Mouse (Mus musculus): ENCODE measurements around the gene Tnfrsf8. TPM values are rescaled to one million over a fixed set of nuclear protein-coding genes. Genes with fewer than 3 reads are reported as not detected.

Tnfrsf8 gene
- polyA plus RNA-seq, 1 experiment from 2014 or later, result 0.08 TPM

DNA sequence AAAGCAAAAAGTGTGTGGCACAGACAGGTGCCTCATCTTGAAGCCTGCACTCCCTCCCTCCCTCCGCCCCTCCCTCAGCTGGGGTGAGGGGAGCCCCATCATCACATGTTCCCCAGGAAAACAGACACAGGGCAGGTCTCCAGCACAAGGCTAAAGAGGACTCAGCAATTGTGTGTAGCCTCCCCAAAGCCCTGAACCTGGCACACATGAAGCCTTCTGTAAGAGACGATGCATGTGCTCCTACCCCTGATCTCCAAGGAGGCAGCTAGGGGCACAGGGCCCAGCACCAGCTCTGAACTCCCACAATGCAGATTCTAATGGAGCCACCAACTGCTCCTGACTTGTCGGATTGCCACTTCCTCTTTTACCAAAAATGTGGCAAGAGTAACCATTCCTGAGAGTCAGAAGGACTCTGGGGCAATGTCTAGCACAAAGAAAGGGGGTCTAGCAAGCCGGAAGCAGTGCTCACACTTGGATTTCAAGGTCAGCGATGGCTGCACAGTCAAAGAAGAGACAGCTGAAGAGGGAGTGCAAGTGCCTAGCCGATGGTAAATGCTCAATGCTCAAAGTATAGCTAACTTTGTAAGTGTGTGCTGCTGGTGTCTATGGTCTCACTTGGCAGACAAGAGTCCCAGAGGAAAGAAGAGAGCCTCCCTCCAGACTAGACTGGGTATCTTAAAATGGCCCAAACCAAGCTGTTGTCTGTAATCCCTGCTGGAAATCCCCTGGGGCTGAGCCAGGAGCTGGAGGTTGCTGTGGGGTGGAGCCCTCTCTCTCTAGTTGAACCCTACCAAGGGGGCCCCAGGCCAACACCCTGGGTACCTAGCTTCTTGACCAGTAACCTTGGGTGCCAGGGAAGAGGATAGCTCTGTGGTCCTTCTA is 38.4 kb downstream of the Tnfrsf8 start:
- Histone ChIP-seq H3K9me3 (no peaks in the 10 kb centered on the region), H3K4me1 (replicated peaks) (no peaks in the 10 kb centered on the region), H3K4me3 (no peak overlapping the region), H3K36me3 (no peaks in the 10 kb centered on the region), H3K27ac (no peak overlapping the region), H3K27me3 (ENCODE audit: insufficient read depth, poor library complexity, severe bottlenecking) (no peaks in the 10 kb centered on the region)
- no peak for DNase-seq (ENCODE audit: low spot score)
- 85% methylated on average over 6 of the region's 6 CpGs for WGBS

DNA sequence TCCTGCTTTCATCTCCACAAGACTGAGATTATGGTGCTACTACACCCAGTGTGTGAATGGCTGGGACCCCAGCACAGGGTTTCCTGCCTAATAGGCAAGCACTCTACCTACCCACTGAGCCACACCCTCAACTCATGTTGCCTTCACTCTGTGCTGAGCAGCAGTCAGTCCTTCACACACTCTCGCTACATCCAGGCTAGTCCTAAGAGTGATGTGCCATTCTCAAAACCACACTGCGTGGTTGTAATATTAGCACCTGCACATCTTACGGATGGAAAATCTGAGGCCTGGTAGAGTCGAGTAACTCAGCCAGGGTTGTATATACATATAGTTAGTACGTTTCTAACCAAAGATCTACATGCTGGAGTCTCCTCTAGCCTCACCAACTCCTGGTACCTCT is 40.1 kb downstream of the Tnfrsf8 start:
- no peak overlapping the region for H3K4me3 ChIP-seq
- H3K36me3 ChIP-seq, result no peaks in the 10 kb centered on the region
- H3K27ac ChIP-seq, result no peak overlapping the region
- H3K9me3 ChIP-seq, result no peaks in the 10 kb centered on the region
- H3K4me1 ChIP-seq (replicated peaks), result no peaks in the 10 kb centered on the region
- H3K27me3 ChIP-seq (ENCODE audit: insufficient read depth, poor library complexity, severe bottlenecking), result no peaks in the 10 kb centered on the region
- WGBS, result 92% methylated on average over 5 of the region's 5 CpGs
- DNase-seq (ENCODE audit: low spot score), result no peak

DNA sequence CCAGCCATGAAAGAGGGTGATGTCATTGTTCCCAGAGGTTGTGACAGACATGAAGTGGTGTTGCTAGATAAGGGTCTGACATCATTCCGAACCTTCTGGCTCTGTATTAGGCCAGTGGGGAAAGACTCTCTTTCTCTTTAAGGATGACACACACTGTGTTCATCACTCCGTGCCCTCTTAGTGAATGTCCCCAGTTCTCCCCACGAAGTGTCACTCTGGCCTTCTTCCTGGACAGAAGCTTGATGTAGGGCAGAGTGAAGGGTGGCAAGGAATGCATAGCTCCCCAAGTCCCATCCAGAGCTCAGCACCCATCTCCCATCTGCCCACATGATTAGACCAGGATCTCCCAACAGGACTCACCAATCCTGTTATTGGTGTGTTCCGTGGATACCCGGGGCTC is 41.0 kb downstream of the Tnfrsf8 start:
- DNase-seq (ENCODE audit: low spot score), result no peak
- WGBS, result 92% methylated on average over 5 of the region's 5 CpGs
- Histone ChIP-seq H3K9me3 (no peaks in the 10 kb centered on the region), H3K4me3 (no peak overlapping the region), H3K27ac (no peak overlapping the region), H3K36me3 (no peaks in the 10 kb centered on the region), H3K4me1 (replicated peaks) (no peaks in the 10 kb centered on the region), H3K27me3 (ENCODE audit: insufficient read depth, poor library complexity, severe bottlenecking) (no peaks in the 10 kb centered on the region)

DNA sequence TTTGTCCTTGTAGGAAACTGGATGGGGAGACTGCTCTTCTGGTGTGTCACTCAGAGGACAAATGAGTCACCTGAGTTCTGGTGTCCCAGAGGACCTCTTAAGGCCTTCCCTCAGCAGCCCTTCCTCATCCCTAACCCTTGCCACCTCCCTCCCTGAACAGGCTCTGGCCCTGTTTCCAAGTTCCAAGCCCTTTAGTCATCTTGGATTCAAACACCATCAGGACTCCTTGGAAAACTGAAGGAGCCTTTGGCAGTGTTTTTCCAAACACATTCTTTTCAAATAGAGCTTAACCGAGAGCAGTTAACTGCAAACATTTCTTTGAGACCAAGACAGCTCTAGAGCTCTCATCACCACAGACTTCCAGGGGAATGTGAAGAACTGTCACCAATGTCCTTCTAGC is 42.2 kb downstream of the Tnfrsf8 start:
- Histone ChIP-seq H3K4me3 (no peak overlapping the region), H3K27me3 (ENCODE audit: insufficient read depth, poor library complexity, severe bottlenecking) (no peaks in the 10 kb centered on the region), H3K4me1 (replicated peaks) (no peaks in the 10 kb centered on the region), H3K9me3 (no peaks in the 10 kb centered on the region), H3K36me3 (no peaks in the 10 kb centered on the region), H3K27ac (no peak overlapping the region)
- 76% methylated on average over 1 of the region's 1 CpGs for WGBS
- no peak for DNase-seq (ENCODE audit: low spot score)

DNA sequence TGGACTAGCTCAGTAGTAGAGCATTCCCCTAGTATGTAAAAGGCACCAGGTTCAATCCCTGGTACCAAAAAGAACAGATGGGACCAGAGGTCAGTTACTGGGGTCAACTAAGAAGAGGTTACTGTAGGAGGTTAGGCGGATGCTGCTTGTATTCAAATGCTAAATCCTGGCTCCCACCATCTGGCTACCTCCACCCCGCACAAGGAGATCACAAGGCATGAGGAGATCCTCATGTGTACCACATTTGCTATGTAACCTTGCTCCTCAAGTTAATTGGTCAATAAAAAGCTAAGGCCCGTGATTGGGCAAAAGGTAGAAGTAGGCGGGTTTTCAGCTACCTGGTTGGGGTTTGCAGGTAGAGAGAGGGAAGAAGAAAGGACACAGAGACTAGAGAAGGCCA is 43.3 kb downstream of the Tnfrsf8 start:
- Histone ChIP-seq H3K27me3 (ENCODE audit: insufficient read depth, poor library complexity, severe bottlenecking) (no peaks in the 10 kb centered on the region), H3K9me3 (no peaks in the 10 kb centered on the region), H3K4me1 (replicated peaks) (0 out of 2 replicates have a peak, but pooled peaks cover 5% of the 10 kb centered on the region), H3K27ac (no peak overlapping the region), H3K36me3 (no peaks in the 10 kb centered on the region), H3K4me3 (no peak overlapping the region)
- WGBS, result 76% methylated on average over 4 of the region's 4 CpGs
- no peak for DNase-seq (ENCODE audit: low spot score)

DNA sequence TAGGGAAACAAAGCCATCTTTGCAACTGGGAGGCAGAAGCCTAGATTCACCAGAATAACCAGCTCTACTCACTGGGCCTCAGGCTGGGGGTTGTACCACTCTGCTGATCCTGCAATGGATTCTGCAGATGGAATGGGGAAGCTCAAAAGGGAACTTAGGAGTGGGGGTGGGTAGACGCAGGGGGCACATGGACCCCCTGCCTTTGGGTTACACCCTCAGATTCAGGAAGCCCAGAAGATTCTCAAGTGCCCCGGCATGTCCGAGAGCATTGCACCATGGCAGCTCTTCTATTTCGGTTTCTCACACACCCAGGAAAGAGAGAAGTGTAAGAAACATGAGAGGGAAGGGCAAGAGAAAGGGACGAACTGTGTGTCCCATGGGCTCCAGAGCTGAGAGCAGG is 44.8 kb downstream of the Tnfrsf8 start:
- no peaks in the 10 kb centered on the region for H3K9me3 ChIP-seq
- no peak overlapping the region for H3K4me3 ChIP-seq
- 86% methylated on average over 5 of the region's 5 CpGs for WGBS
- no peak for DNase-seq (ENCODE audit: low spot score)
- no peak overlapping the region for H3K27ac ChIP-seq
- H3K36me3 ChIP-seq, result no peaks in the 10 kb centered on the region
- 0 out of 2 replicates have a peak, but pooled peaks cover 5% of the 10 kb centered on the region for H3K4me1 ChIP-seq (replicated peaks)
- H3K27me3 ChIP-seq (ENCODE audit: insufficient read depth, poor library complexity, severe bottlenecking), result no peaks in the 10 kb centered on the region

DNA sequence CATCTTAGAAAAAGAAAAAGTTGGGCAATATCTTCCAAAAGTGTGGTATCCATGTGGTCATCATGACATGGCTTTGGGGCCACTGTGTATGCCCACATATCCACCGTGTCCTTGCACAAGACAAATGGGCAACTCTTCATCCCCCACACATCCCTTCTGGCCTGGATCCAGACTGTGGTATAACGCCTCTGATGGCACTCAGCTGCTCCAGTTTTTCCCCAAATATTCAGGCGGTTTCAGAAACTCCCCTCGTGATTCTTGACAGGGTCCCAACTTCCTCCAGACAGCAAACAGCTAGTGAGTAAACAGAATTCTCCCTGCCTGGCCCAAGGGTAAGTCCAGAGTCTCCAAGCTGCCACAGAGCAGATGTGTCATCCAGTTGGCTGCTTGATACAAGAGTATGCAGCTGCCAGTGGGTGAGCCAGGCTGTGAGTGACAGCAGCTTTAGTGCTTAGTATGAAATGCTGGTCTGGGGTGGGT is 47.3 kb downstream of the Tnfrsf8 start:
- H3K36me3 ChIP-seq, result no peaks in the 10 kb centered on the region
- no peaks in the 10 kb centered on the region for H3K9me3 ChIP-seq
- no peak overlapping the region for H3K27ac ChIP-seq
- H3K4me3 ChIP-seq, result no peak overlapping the region
- no peaks in the 10 kb centered on the region for H3K27me3 ChIP-seq (ENCODE audit: insufficient read depth, poor library complexity, severe bottlenecking)
- no peak for DNase-seq (ENCODE audit: low spot score)
- H3K4me1 ChIP-seq (replicated peaks), result 0 out of 2 replicates have a peak, but pooled peaks cover 5% of the 10 kb centered on the region
- WGBS, result 90% methylated on average over 4 of the region's 4 CpGs

DNA sequence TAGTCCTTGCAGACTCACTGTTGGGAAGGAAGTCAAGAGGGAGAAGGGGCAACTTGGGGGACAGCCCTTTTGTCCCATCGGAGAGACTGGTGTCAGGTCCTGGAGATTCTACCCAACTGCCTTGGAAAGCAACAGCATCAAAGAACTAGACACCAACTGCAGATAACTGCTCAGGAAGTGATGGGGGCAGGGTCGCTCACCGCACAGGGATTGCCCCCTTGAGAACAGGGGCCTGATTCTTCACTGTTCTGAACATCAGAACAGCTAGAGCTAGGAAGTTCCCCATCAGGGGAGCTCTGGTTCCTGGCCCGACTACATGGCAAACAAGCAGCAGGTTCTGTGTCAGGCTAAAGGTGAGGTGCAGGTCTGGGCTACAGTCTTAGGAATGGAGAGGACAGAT is 48.5 kb downstream of the Tnfrsf8 start:
- 0 out of 2 replicates have a peak, but pooled peaks cover 5% of the 10 kb centered on the region for H3K4me1 ChIP-seq (replicated peaks)
- WGBS, result 83% methylated on average over 4 of the region's 4 CpGs
- H3K27me3 ChIP-seq (ENCODE audit: insufficient read depth, poor library complexity, severe bottlenecking), result no peaks in the 10 kb centered on the region
- no peaks in the 10 kb centered on the region for H3K36me3 ChIP-seq
- no peak overlapping the region for H3K4me3 ChIP-seq
- no peaks in the 10 kb centered on the region for H3K9me3 ChIP-seq
- DNase-seq (ENCODE audit: low spot score), result no peak
- no peak overlapping the region for H3K27ac ChIP-seq

DNA sequence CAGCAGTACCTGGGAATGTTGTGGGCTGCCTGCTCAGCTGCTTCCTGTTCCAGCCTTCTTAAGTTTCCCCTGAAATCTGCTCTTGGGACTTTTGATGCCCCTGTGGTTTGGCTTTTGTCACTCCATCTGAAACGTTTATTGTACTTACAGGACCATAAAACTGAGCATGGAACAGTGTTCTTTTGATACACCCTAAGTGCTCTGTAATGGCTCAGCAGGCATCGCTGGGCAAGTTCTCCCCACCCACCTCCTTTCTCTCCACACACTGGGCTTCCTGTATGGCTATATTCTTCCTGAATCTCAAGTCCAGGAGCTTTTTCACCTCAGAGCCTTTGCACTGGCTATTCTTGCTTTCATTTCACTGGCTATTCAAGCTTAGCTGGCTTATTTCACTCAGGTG is 50.2 kb downstream of the Tnfrsf8 start:
- Histone ChIP-seq H3K4me1 (replicated peaks) (0 out of 2 replicates have a peak, but pooled peaks cover 5% of the 10 kb centered on the region), H3K36me3 (no peaks in the 10 kb centered on the region), H3K4me3 (no peak overlapping the region), H3K27ac (no peak overlapping the region), H3K27me3 (ENCODE audit: insufficient read depth, poor library complexity, severe bottlenecking) (no peaks in the 10 kb centered on the region), H3K9me3 (no peaks in the 10 kb centered on the region)
- no peak for DNase-seq (ENCODE audit: low spot score)
- 53% methylated on average over 2 of the region's 2 CpGs for WGBS

DNA sequence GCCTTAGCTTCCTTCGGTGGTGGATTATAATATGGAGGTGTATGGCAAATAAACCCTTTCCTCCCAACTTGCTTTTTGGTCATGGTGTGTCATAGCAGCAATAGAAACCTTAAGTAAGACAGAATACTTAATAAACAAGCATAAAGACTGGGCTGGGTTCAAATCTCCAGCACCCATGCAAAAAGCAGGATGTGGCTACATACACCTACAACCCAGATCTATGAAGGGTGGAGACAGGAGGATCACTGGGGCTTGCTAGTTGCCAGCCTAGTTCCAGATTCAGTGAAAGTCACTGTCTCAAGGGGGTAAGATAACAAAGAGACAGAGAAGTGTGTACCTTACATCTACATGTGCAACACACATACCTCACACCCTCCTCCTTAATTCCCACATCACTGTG is 51.4 kb downstream of the Tnfrsf8 start:
- Histone ChIP-seq H3K27me3 (ENCODE audit: insufficient read depth, poor library complexity, severe bottlenecking) (no peaks in the 10 kb centered on the region), H3K27ac (no peak overlapping the region), H3K4me1 (replicated peaks) (0 out of 2 replicates have a peak, but pooled peaks cover 5% of the 10 kb centered on the region), H3K36me3 (no peaks in the 10 kb centered on the region), H3K9me3 (no peaks in the 10 kb centered on the region), H3K4me3 (no peak overlapping the region)
- 92% methylated on average over 1 of the region's 1 CpGs for WGBS
- DNase-seq (ENCODE audit: low spot score), result no peak

DNA sequence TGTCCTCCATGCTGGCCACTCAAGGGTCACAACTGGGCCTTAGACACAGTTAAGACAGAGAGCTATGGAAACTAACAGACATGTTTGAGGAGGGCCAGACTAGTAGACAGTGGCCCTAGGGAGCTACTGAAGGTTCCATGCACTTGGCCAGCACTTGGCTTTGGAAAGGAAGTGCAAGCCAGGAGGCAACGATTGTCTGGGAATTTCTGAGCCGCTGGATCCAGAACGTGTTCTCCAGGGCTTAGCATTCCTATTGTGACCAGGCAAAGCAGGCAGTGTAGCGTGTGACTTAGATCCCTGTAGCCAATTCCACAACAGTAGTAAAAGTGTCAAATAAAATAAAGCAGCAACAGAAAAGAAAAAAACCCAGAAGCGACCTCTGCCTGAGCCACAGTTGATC is 54.2 kb downstream of the Tnfrsf8 start:
- Histone ChIP-seq H3K27ac (no peak overlapping the region), H3K27me3 (ENCODE audit: insufficient read depth, poor library complexity, severe bottlenecking) (no peaks in the 10 kb centered on the region), H3K9me3 (no peaks in the 10 kb centered on the region), H3K4me3 (no peak overlapping the region), H3K36me3 (no peaks in the 10 kb centered on the region), H3K4me1 (replicated peaks) (no peaks in the 10 kb centered on the region)
- DNase-seq (ENCODE audit: low spot score), result no peak
- 81% methylated on average over 5 of the region's 5 CpGs for WGBS

DNA sequence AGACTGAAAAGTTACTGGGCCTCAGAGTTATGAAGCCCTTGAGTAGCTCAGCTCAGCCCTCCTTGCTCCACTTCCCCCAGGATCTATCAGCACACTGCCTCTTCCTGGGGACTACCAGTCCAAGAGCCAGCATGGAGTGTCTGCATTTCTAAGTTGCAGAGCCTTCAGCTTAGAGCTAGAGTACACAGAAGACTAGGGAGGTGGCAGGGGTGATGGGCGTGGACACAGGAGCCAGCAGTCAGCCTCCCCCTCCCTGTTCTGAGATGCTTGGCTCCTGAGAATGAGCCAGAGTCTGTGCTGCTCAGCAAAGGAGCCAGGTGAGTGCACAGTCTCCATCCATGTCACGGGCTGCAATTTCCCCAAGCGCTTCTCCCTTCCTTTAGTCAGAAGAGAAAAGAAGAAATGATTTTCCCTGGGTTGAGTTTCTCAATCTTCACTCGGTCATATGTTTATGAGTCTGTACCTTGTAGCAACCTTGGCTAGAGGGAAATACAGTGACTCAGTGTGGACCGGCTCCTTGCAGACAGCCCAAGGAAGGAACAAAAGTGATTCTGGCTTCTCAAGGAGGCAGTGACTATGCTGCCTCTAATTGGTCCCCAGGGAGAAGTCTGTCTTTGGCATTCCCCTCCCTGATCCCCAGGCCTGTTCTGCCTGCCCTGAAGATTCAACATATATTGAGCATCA is 57.1 kb downstream of the Tnfrsf8 start:
- DNase-seq (ENCODE audit: low spot score), result no peak
- Histone ChIP-seq H3K27ac (no peak overlapping the region), H3K4me3 (no peak overlapping the region), H3K27me3 (ENCODE audit: insufficient read depth, poor library complexity, severe bottlenecking) (no peaks in the 10 kb centered on the region), H3K9me3 (no peaks in the 10 kb centered on the region), H3K4me1 (replicated peaks) (no peaks in the 10 kb centered on the region), H3K36me3 (no peaks in the 10 kb centered on the region)
- 69% methylated on average over 5 of the region's 5 CpGs for WGBS

DNA sequence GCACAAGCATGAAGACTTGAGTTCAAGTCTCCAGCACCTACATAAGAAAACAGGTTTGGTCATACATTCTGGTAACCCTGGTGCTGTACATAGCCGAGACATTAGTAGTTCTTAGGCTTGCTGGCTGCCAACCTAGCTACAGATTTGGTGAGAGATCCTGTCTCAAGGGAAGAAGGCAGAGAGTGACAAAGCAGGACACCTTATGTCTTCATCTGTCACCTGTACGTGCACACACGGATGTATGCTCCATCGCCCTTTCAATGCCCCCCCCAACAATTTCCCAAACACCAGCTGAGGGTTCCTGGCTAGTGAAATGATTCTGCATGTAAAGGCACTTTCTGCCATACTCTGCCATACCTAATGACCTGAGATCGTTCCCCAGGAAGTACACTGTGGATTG is 58.8 kb downstream of the Tnfrsf8 start:
- Histone ChIP-seq H3K36me3 (no peaks in the 10 kb centered on the region), H3K4me3 (no peak overlapping the region), H3K9me3 (no peaks in the 10 kb centered on the region), H3K4me1 (replicated peaks) (no peaks in the 10 kb centered on the region), H3K27ac (no peak overlapping the region), H3K27me3 (ENCODE audit: insufficient read depth, poor library complexity, severe bottlenecking) (no peaks in the 10 kb centered on the region)
- DNase-seq (ENCODE audit: low spot score), result no peak
- 94% methylated on average over 5 of the region's 5 CpGs for WGBS
